Comparison of ENCODE assay signal across 12 mouse cellular contexts in genomic region chr1:189879212-189879611, GRCm38 (mm10). TPM values are rescaled to one million over a fixed set of nuclear protein-coding genes. Genes with fewer than 3 reads are reported as not detected.
DNase-seq lines count a peak whose midpoint lies in the region; ATAC-seq and TF ChIP-seq lines count a peak whose summit lies in the region.
"Had no signal": no experiment of that assay in that cellular context is flagged by ENCODE, and none has a peak within 500 bp of the region (broad histone marks: within the 10 kb centered on the region; RNA-seq: fewer than 3 reads in every experiment).

No protein-coding gene starts in this region.

- no peak for TF ChIP-seq POLR2A in limb, embryonic 14.5 days (IDR thresholded peaks at IDR 0.05; ENCODE audit: borderline replicate concordance, extremely low read depth, insufficient read depth, insufficient read length)
- TF ChIP-seq POLR2A in thymus, adult 2 months (IDR thresholded peaks at IDR 0.05; ENCODE audit: control insufficient read depth, extremely low read depth, insufficient read depth, low read length, poor library complexity) = no peak

- peaks cover 66% of the 10 kb centered on the region for H3K4me1 ChIP-seq in heart, embryonic 10.5 days
- H3K4me1 ChIP-seq in liver, embryonic 14.5 days (replicated peaks; ENCODE audit: control insufficient read depth in 2 of 2, insufficient read depth in 2 of 2, low read length in 1 of 2) = peaks cover 3 to 7% of the 10 kb centered on the region in 2 experiments; a peak in 3 of 4 replicates
- peaks cover 27% of the 10 kb centered on the region for H3K4me1 ChIP-seq in liver, embryonic 12.5 days
- H3K4me1 ChIP-seq in limb, embryonic 14.5 days (ENCODE audit: control insufficient read depth, insufficient read depth, low read length) = peaks cover 20% of the 10 kb centered on the region
- no peaks in the 10 kb centered on the region for H3K4me1 ChIP-seq in thymus, adult 2 months (replicated peaks; ENCODE audit: control insufficient read depth, insufficient read depth, low read length)

- H3K4me2 ChIP-seq in liver, embryonic 14.5 days (ENCODE audit: low read depth) = no peak overlapping the region
- H3K4me2 ChIP-seq in liver, embryonic 12.5 days = no peak overlapping the region
- no peak overlapping the region for H3K4me2 ChIP-seq in limb, embryonic 14.5 days (replicated peaks; ENCODE audit: low read depth, low read length, severe bottlenecking)

- no peak for TF ChIP-seq EP300 in liver, embryonic 14.5 days (IDR thresholded peaks at IDR 0.05; ENCODE audit: low read depth)

- ATAC-seq in liver, embryonic 14.5 days (ENCODE audit: insufficient read depth) = no peak
- no peak for ATAC-seq in liver, embryonic 12.5 days
- peak; percentile 42; the same call in 1 of the 2 replicates for ATAC-seq in limb, embryonic 14.5 days (ENCODE audit: low FRiP score, low read depth)
- ATAC-seq: activated CD4-positive, CD25-positive, alpha-beta regulatory T cell, adult 4 months; inflammation-experienced regulatory T-cells, adult 6 months had no signal

- no peaks in the 10 kb centered on the region for H3K27me3 ChIP-seq in heart, embryonic 10.5 days (ENCODE audit: insufficient read depth, poor library complexity, severe bottlenecking)
- no peaks in the 10 kb centered on the region for H3K27me3 ChIP-seq in liver, embryonic 14.5 days (ENCODE audit: control insufficient read depth, insufficient read depth, low read length)
- H3K27me3 ChIP-seq in liver, embryonic 12.5 days (replicated peaks) = no peaks in the 10 kb centered on the region
- no peaks in the 10 kb centered on the region for H3K27me3 ChIP-seq in limb, embryonic 14.5 days (ENCODE audit: control insufficient read depth, insufficient read depth, low read length)
- no peaks in the 10 kb centered on the region for H3K27me3 ChIP-seq in thymus, adult 2 months (ENCODE audit: control insufficient read depth, insufficient read depth, low read length)
- H3K27me3 ChIP-seq: CH12.LX had no signal

- intact Hi-C loops in heart, postnatal 14 days (cut with DNase I) = no loop called here

- DNase-seq in heart, embryonic 10.5 days (ENCODE audit: low spot score) = no peak
- no peak for DNase-seq in heart, postnatal 14 days
- no peak for DNase-seq in liver, embryonic 14.5 days (ENCODE audit: low read depth in 3 of 3, low spot score in 3 of 3)
- peak; percentile 29 for DNase-seq in brain, adult 2 months (ENCODE audit: low read depth, low spot score)
- DNase-seq in limb, embryonic 14.5 days (ENCODE audit: low spot score) = peak; percentile 38
- no peak for DNase-seq in cerebellum, adult 11-12 months
- no peak for DNase-seq in thymus, adult 2 months

- peak overlapping the region; percentile 60; the same call in 1 of the 2 replicates for H3K27ac ChIP-seq in heart, embryonic 10.5 days
- no peak overlapping the region for H3K27ac ChIP-seq in liver, embryonic 14.5 days
- no peak overlapping the region for H3K27ac ChIP-seq in liver, embryonic 12.5 days
- peak overlapping the region; percentile 33; the same call in 1 of the 2 replicates for H3K27ac ChIP-seq in limb, embryonic 14.5 days (replicated peaks; ENCODE audit: low read depth, low read length)
- no peak overlapping the region for H3K27ac ChIP-seq in thymus, adult 2 months (ENCODE audit: control insufficient read depth, insufficient read depth, low read length)

- peaks cover 35% of the 10 kb centered on the region for H3K36me3 ChIP-seq in heart, embryonic 10.5 days
- H3K36me3 ChIP-seq in liver, embryonic 14.5 days (replicated peaks; ENCODE audit: control insufficient read depth, insufficient read depth, low read depth) = no peaks in the 10 kb centered on the region
- peaks cover 30% of the 10 kb centered on the region for H3K36me3 ChIP-seq in liver, embryonic 12.5 days
- peaks cover 24% of the 10 kb centered on the region for H3K36me3 ChIP-seq in limb, embryonic 14.5 days (ENCODE audit: control insufficient read depth, insufficient read depth, low read length)
- H3K36me3 ChIP-seq in thymus, adult 2 months (ENCODE audit: control insufficient read depth, insufficient read depth, low read length) = no peaks in the 10 kb centered on the region

- no peak overlapping the region for H3K4me3 ChIP-seq in heart, embryonic 10.5 days
- H3K4me3 ChIP-seq in liver, embryonic 14.5 days (ENCODE audit: insufficient read depth in 1 of 2, low read depth in 2 of 2, low read length in 2 of 2) = no peak overlapping the region
- H3K4me3 ChIP-seq in liver, embryonic 12.5 days = no peak overlapping the region
- H3K4me3 ChIP-seq in limb, embryonic 14.5 days (replicated peaks; ENCODE audit: low read length) = no peak overlapping the region
- no peak overlapping the region for H3K4me3 ChIP-seq in thymus, adult 2 months (ENCODE audit: control insufficient read depth, insufficient read depth, low read length)
- H3K4me3 ChIP-seq: megakaryocyte, embryonic 14.5 days had no signal

- TF ChIP-seq CTCF in liver, embryonic 14.5 days (IDR thresholded peaks at IDR 0.05; ENCODE audit: low read depth) = 0 out of 2 replicates have a peak, but pooled peaks have one; percentile 6
- no peak for TF ChIP-seq CTCF in thymus, adult 2 months (IDR thresholded peaks at IDR 0.05; ENCODE audit: borderline replicate concordance, control insufficient read depth, extremely low read depth, insufficient read depth, low read length, poor library complexity)

- 69% methylated on average over 2 of the region's 2 CpGs for WGBS in heart, embryonic 10.5 days
- 57% methylated on average over 2 of the region's 2 CpGs for WGBS in liver, embryonic 14.5 days (ENCODE audit: insufficient replicate concordance)
- WGBS in liver, embryonic 12.5 days (ENCODE audit: insufficient replicate concordance) = 71% methylated on average over 2 of the region's 2 CpGs
- WGBS in limb, embryonic 14.5 days = 63% methylated on average over 2 of the region's 2 CpGs
- WGBS in thymus, adult 2 months = 77% methylated on average over 2 of the region's 2 CpGs

- H3K9ac ChIP-seq in liver, embryonic 14.5 days (replicated peaks) = no peak overlapping the region
- no peak overlapping the region for H3K9ac ChIP-seq in liver, embryonic 12.5 days
- H3K9ac ChIP-seq in limb, embryonic 14.5 days (ENCODE audit: low read depth, low read length, severe bottlenecking) = no peak overlapping the region

- H3K9me3 ChIP-seq in heart, embryonic 10.5 days = no peaks in the 10 kb centered on the region
- no peaks in the 10 kb centered on the region for H3K9me3 ChIP-seq in liver, embryonic 14.5 days (ENCODE audit: control insufficient read depth, low read length)
- no peaks in the 10 kb centered on the region for H3K9me3 ChIP-seq in liver, embryonic 12.5 days (replicated peaks)
- no peaks in the 10 kb centered on the region for H3K9me3 ChIP-seq in limb, embryonic 14.5 days (ENCODE audit: control insufficient read depth, low read length)
- H3K9me3 ChIP-seq: megakaryocyte, embryonic 14.5 days had no signal

RNA-seq across cellular contexts. Expression of gene Smyd2, which starts 43.0 kb away (rescaled TPM):
- 129 and 183 TPM in 2 replicates for polyA plus RNA-seq in heart, embryonic 10.5 days (2016; fragmentation: Nextera tagmentation; extraction: Ambion mirVana)
- total RNA-seq in heart, postnatal 14 days (2021) = 100 to 1,000 TPM; 122 to 138 TPM
- 20.5 and 24.8 TPM in 2 replicates for polyA plus RNA-seq in liver, embryonic 14.5 days (2012; rRNA removed)
- polyA plus RNA-seq in liver, embryonic 14.5 days (2014; fragmentation: Nextera tagmentation; extraction: Ambion mirVana) = 27.7 and 32.2 TPM in 2 replicates
- polyA plus RNA-seq in liver, embryonic 12.5 days (2016; fragmentation: Nextera tagmentation; extraction: Ambion mirVana) = 49.0 and 53.4 TPM in 2 replicates
- polyA plus RNA-seq in limb, embryonic 14.5 days (2012; rRNA removed) = 105 and 108 TPM in 2 replicates
- 89.5 and 94.5 TPM in 2 replicates for polyA plus RNA-seq in limb, embryonic 14.5 days (2014; fragmentation: Nextera tagmentation; extraction: Ambion mirVana)
- 33.2 and 36.5 TPM in 2 replicates for polyA plus RNA-seq in thymus, adult 2 months (2012; rRNA removed)

Comparison
In these comparisons a context has a peak if more than half of its experiments do, and no peak if none do; other contexts are left out.
1. DNase-seq: peak in brain, adult 2 months (single experiment) and limb, embryonic 14.5 days (single experiment); none in heart, embryonic 10.5 days (single experiment), heart, postnatal 14 days (0 of 2), liver, embryonic 14.5 days (0 of 3), cerebellum, adult 11-12 months (single experiment) and thymus, adult 2 months (single experiment).
2. H3K27ac ChIP-seq: peak in heart, embryonic 10.5 days (single experiment) and limb, embryonic 14.5 days (single experiment); none in liver, embryonic 14.5 days (single experiment), liver, embryonic 12.5 days (single experiment) and thymus, adult 2 months (single experiment).